Mouse (Mus musculus) effector memory CD4-positive, alpha-beta T cell, adult 7 months (primary cell): ENCODE results near the gene Slc16a2. TPM values are rescaled to one million over a fixed set of nuclear protein-coding genes. Genes with fewer than 3 reads are reported as not detected.

Source experiments
- polyA plus RNA-seq: library from polyadenylated mRNA; unstranded; fragments of 100-300 nt; shearing (Covaris generic); gene quantifications from one replicate; pipeline ENCODE4 v1.2.1, GENCODE M21; 2017

The Slc16a2 gene
- polyA plus RNA-seq: 0.39 TPM

GRCm38 (mm10) chrX:103821832-103822196 is at the start of gene Slc16a2:
Gene Slc16a2 (minus strand): TSS chrX:103821983.

Other genes starting within 250 kb of the Slc16a2 start
- not detected for gene Zcchc13, start 191.4 kb downstream of the Slc16a2 start, polyA plus RNA-seq
- 61.1 TPM for gene Rlim, start 159.3 kb upstream of the Slc16a2 start, polyA plus RNA-seq